ENCODE assay signal across 8 mouse cellular contexts in genomic region chr7:45797661-45798510, GRCm38 (mm10). TPM values are rescaled to one million over a fixed set of nuclear protein-coding genes. Genes with fewer than 3 reads are reported as not detected.
DNase-seq lines count a peak whose midpoint lies in the region; ATAC-seq and TF ChIP-seq lines count a peak whose summit lies in the region.

No protein-coding gene starts in this region.

- DNase-seq in heart, adult 11 months: peak; percentile 84
- DNase-seq in heart, postnatal 10 days: no peak
- DNase-seq in CH12.LX (ENCODE audit: extremely low read depth): no peak
- DNase-seq in forebrain, embryonic 10.5 days (ENCODE audit: extremely low spot score, low spot score): no peak
- DNase-seq in limb, embryonic 14.5 days (ENCODE audit: low spot score): no peak
- no peak for DNase-seq in layer of hippocampus, postnatal 14 days (ENCODE audit: low spot score in 2 of 2)
- no peak for DNase-seq in adipocyte (ENCODE audit: low spot score)

- H3K79me2 ChIP-seq in CH12.LX (replicated peaks; ENCODE audit: control insufficient read depth, extremely low read depth, insufficient read depth, poor library complexity, severe bottlenecking): no peaks in the 10 kb centered on the region

- no peak for TF ChIP-seq POLR2A in CH12.LX (IDR thresholded peaks at IDR 0.05; ENCODE audit: low read depth, low read length)
- no peak for TF ChIP-seq POLR2A in limb, embryonic 14.5 days (IDR thresholded peaks at IDR 0.05; ENCODE audit: borderline replicate concordance, extremely low read depth, insufficient read depth, insufficient read length)

- H3K9me3 ChIP-seq in CH12.LX (replicated peaks; ENCODE audit: low read length): no peaks in the 10 kb centered on the region
- no peaks in the 10 kb centered on the region for H3K9me3 ChIP-seq in forebrain, embryonic 10.5 days
- H3K9me3 ChIP-seq in limb, embryonic 14.5 days (ENCODE audit: control insufficient read depth, low read length): no peaks in the 10 kb centered on the region; the same call in 1 of the 2 replicates
- no peaks in the 10 kb centered on the region for H3K9me3 ChIP-seq in stomach, embryonic 16.5 days (replicated peaks; ENCODE audit: control insufficient read depth, low read length)

- peaks cover 5 to 9% of the 10 kb centered on the region in 2 experiments for H3K4me1 ChIP-seq in CH12.LX (ENCODE audit: control insufficient read depth in 1 of 2, insufficient read depth in 2 of 2)
- H3K4me1 ChIP-seq in forebrain, embryonic 10.5 days: peaks cover 43% of the 10 kb centered on the region
- H3K4me1 ChIP-seq in limb, embryonic 14.5 days (ENCODE audit: control insufficient read depth, insufficient read depth, low read length): peaks cover 22% of the 10 kb centered on the region
- peaks cover 22% of the 10 kb centered on the region for H3K4me1 ChIP-seq in stomach, embryonic 16.5 days (ENCODE audit: control insufficient read depth, insufficient read depth, low read length)

- H3K4me2 ChIP-seq in CH12.LX (ENCODE audit: insufficient read depth, low read depth, poor library complexity, severe bottlenecking): peak overlapping the region; percentile 11; the same call in 1 of the 2 replicates
- peak overlapping the region; percentile 82 for H3K4me2 ChIP-seq in limb, embryonic 14.5 days (replicated peaks; ENCODE audit: low read depth, low read length, severe bottlenecking)
- H3K4me2 ChIP-seq in stomach, embryonic 16.5 days (ENCODE audit: low read depth, low read length): peak overlapping the region; percentile 93

- TF ChIP-seq EP300 in CH12.LX (IDR thresholded peaks at IDR 0.05; ENCODE audit: low read length): no peak

- peaks cover 13% of the 10 kb centered on the region for H3K27me3 ChIP-seq in CH12.LX (replicated peaks)
- H3K27me3 ChIP-seq in forebrain, embryonic 10.5 days (ENCODE audit: poor library complexity, severe bottlenecking): peaks cover 84% of the 10 kb centered on the region
- H3K27me3 ChIP-seq in limb, embryonic 14.5 days (ENCODE audit: control insufficient read depth, insufficient read depth, low read length): peaks cover 23% of the 10 kb centered on the region; the same call in 1 of the 2 replicates
- peaks cover 10% of the 10 kb centered on the region for H3K27me3 ChIP-seq in stomach, embryonic 16.5 days (ENCODE audit: control insufficient read depth, insufficient read depth, low read length)

- peak overlapping the region in 1 of 3 experiments; percentile 19 for H3K4me3 ChIP-seq in CH12.LX (replicated peaks in 1 of 3; ENCODE audit: low read depth in 2 of 3, low read length in 2 of 3, poor library complexity in 1 of 3)
- peak overlapping the region; percentile 56 for H3K4me3 ChIP-seq in forebrain, embryonic 10.5 days
- H3K4me3 ChIP-seq in limb, embryonic 14.5 days (replicated peaks; ENCODE audit: low read length): peak overlapping the region; percentile 45
- H3K4me3 ChIP-seq in stomach, embryonic 16.5 days (replicated peaks; ENCODE audit: low read length): peak overlapping the region; percentile 55

- H3K36me3 ChIP-seq in CH12.LX (replicated peaks in 1 of 2; ENCODE audit: control insufficient read depth in 1 of 2, insufficient read depth in 1 of 2, low read length in 1 of 2): no peaks in the 10 kb centered on the region
- peaks cover 66% of the 10 kb centered on the region for H3K36me3 ChIP-seq in forebrain, embryonic 10.5 days (replicated peaks)
- H3K36me3 ChIP-seq in limb, embryonic 14.5 days (ENCODE audit: control insufficient read depth, insufficient read depth, low read length): peaks cover 47% of the 10 kb centered on the region
- H3K36me3 ChIP-seq in stomach, embryonic 16.5 days (ENCODE audit: control insufficient read depth, insufficient read depth, low read length): no peaks in the 10 kb centered on the region

- no peak for TF ChIP-seq CTCF in CH12.LX (conservative IDR thresholded peaks at IDR 0.05 in 1 of 2, IDR thresholded peaks at IDR 0.05 in 1 of 2; ENCODE audit: low read depth in 2 of 2, low read length in 2 of 2)

- dilution Hi-C loops in CH12.LX (cut with MboI; ENCODE audit: extremely low pct_ligation_motif_present, extremely low pct_unique_long_range_greater_than_20kb, low sequenced_read_pairs): no loop called here

- H3K9ac ChIP-seq in CH12.LX (ENCODE audit: insufficient read depth, low read depth): no peak overlapping the region
- peak overlapping the region; percentile 57 for H3K9ac ChIP-seq in limb, embryonic 14.5 days (ENCODE audit: low read depth, low read length, severe bottlenecking)
- H3K9ac ChIP-seq in stomach, embryonic 16.5 days (ENCODE audit: low read length): peak overlapping the region; percentile 76

- intact Hi-C loops in heart, postnatal 10 days (cut with DNase I): no loop called here

- ATAC-seq in limb, embryonic 14.5 days (ENCODE audit: low FRiP score, low read depth): no peak
- ATAC-seq in stomach, embryonic 16.5 days (ENCODE audit: insufficient read depth, low FRiP score): no peak

- TF ChIP-seq RAD21 in CH12.LX (IDR thresholded peaks at IDR 0.05; ENCODE audit: low read depth, low read length): no peak

- no peak overlapping the region for H3K27ac ChIP-seq in CH12.LX (ENCODE audit: insufficient read depth, low read depth)
- H3K27ac ChIP-seq in forebrain, embryonic 10.5 days: peak overlapping the region; percentile 68
- H3K27ac ChIP-seq in limb, embryonic 14.5 days (replicated peaks; ENCODE audit: low read depth, low read length): no peak overlapping the region
- H3K27ac ChIP-seq in stomach, embryonic 16.5 days (ENCODE audit: low read length): no peak overlapping the region

- in situ Hi-C loops in CH12.LX (cut with MboI; ENCODE audit: low pct_ligation_motif_present, low pct_unique_long_range_greater_than_20kb, low sequenced_read_pairs): no loop called here

- WGBS in forebrain, embryonic 10.5 days: under 1% methylated on average over 60 of the region's 60 CpGs
- 2% methylated on average over 22 of the region's 60 CpGs for WGBS in limb, embryonic 14.5 days
- 3% methylated on average over 59 of the region's 60 CpGs for WGBS in stomach, embryonic 16.5 days

TF ChIP-seq in CH12.LX, 34 proteins besides CTCF, POLR2A, EP300 and RAD21 (continues in another document):
- no peak for TF ChIP-seq BHLHE40 (IDR thresholded peaks at IDR 0.05; ENCODE audit: low read depth, low read length)
- TF ChIP-seq ZNF384 (IDR thresholded peaks at IDR 0.05; ENCODE audit: low read depth, low read length): no peak
- TF ChIP-seq TBP (conservative IDR thresholded peaks at IDR 0.05; ENCODE audit: low read depth, low read length): no peak

RNA-seq across cellular contexts. Expression of gene Sult2b1, which starts 13.4 kb away (rescaled TPM):
- total RNA-seq in heart, postnatal 10 days (2021): not detected
- total RNA-seq in CH12.LX (2012; rRNA removed): 0.13 and 0.17 TPM in 2 replicates
- not detected in 2 replicates for total RNA-seq in CH12.LX (2014; rRNA removed)
- polyA plus RNA-seq in CH12.LX (2012; ENCODE audit: insufficient read length, low read depth): 0.29 TPM in 1 of 2 replicates, not detected in the other
- polyA plus RNA-seq in forebrain, embryonic 10.5 days (2016; fragmentation: Nextera tagmentation; extraction: Ambion mirVana): 1.6 and 2.3 TPM in 2 replicates
- polyA plus RNA-seq in limb, embryonic 14.5 days (2012; rRNA removed): 5.3 and 8.9 TPM in 2 replicates
- 19.0 and 31.7 TPM in 2 replicates for polyA plus RNA-seq in limb, embryonic 14.5 days (2014; fragmentation: Nextera tagmentation; extraction: Ambion mirVana)
- 32.7 and 46.5 TPM in 2 replicates for polyA plus RNA-seq in stomach, embryonic 16.5 days (2015; fragmentation: Nextera tagmentation; extraction: Ambion mirVana)
- 10 to 100 TPM in 1 of 2 experiments, 1 to 10 TPM in 1; 8.7 to 12.0 TPM for total RNA-seq in layer of hippocampus, postnatal 14 days (2021)

RNA-seq across cellular contexts. Expression of gene Lmtk3, which starts 14.3 kb away (rescaled TPM):
- total RNA-seq in heart, postnatal 10 days (2021): under 1 TPM; 0.22 to 0.30 TPM
- 0.30 and 0.46 TPM in 2 replicates for total RNA-seq in CH12.LX (2012; rRNA removed)
- 0.19 TPM in 1 of 2 replicates, not detected in the other for total RNA-seq in CH12.LX (2014; rRNA removed)
- polyA plus RNA-seq in CH12.LX (2012; ENCODE audit: insufficient read length, low read depth): 0.18 and 0.34 TPM in 2 replicates
- 1.7 and 2.7 TPM in 2 replicates for polyA plus RNA-seq in forebrain, embryonic 10.5 days (2016; fragmentation: Nextera tagmentation; extraction: Ambion mirVana)
- polyA plus RNA-seq in limb, embryonic 14.5 days (2012; rRNA removed): 46.2 and 70.5 TPM in 2 replicates
- polyA plus RNA-seq in limb, embryonic 14.5 days (2014; fragmentation: Nextera tagmentation; extraction: Ambion mirVana): 1.8 and 2.8 TPM in 2 replicates
- 0.53 and 0.99 TPM in 2 replicates for polyA plus RNA-seq in stomach, embryonic 16.5 days (2015; fragmentation: Nextera tagmentation; extraction: Ambion mirVana)
- total RNA-seq in layer of hippocampus, postnatal 14 days (2021): 100 to 1,000 TPM; 290 to 306 TPM

RNA-seq across cellular contexts. Expression of gene Cyth2, which starts 16.5 kb away (rescaled TPM):
- 10 to 100 TPM; 91.1 to 95.1 TPM for total RNA-seq in heart, postnatal 10 days (2021)
- total RNA-seq in CH12.LX (2012; rRNA removed): 59.1 and 64.2 TPM in 2 replicates
- 25.6 and 28.7 TPM in 2 replicates for total RNA-seq in CH12.LX (2014; rRNA removed)
- 59.4 and 75.4 TPM in 2 replicates for polyA plus RNA-seq in CH12.LX (2012; ENCODE audit: insufficient read length, low read depth)
- 132 and 136 TPM in 2 replicates for polyA plus RNA-seq in forebrain, embryonic 10.5 days (2016; fragmentation: Nextera tagmentation; extraction: Ambion mirVana)
- polyA plus RNA-seq in limb, embryonic 14.5 days (2012; rRNA removed): 100 and 105 TPM in 2 replicates
- polyA plus RNA-seq in limb, embryonic 14.5 days (2014; fragmentation: Nextera tagmentation; extraction: Ambion mirVana): 91.7 and 113 TPM in 2 replicates
- 75.6 and 82.6 TPM in 2 replicates for polyA plus RNA-seq in stomach, embryonic 16.5 days (2015; fragmentation: Nextera tagmentation; extraction: Ambion mirVana)
- total RNA-seq in layer of hippocampus, postnatal 14 days (2021): 100 to 1,000 TPM; 174 to 179 TPM

RNA-seq across cellular contexts. Expression of gene Kcnj14, which starts 26.7 kb away (rescaled TPM):
- total RNA-seq in heart, postnatal 10 days (2021): under 1 TPM; 0.69 to 0.74 TPM
- 1.5 and 2.1 TPM in 2 replicates for total RNA-seq in CH12.LX (2012; rRNA removed)
- 1.0 and 1.3 TPM in 2 replicates for total RNA-seq in CH12.LX (2014; rRNA removed)
- polyA plus RNA-seq in CH12.LX (2012; ENCODE audit: insufficient read length, low read depth): 3.2 and 3.5 TPM in 2 replicates
- polyA plus RNA-seq in forebrain, embryonic 10.5 days (2016; fragmentation: Nextera tagmentation; extraction: Ambion mirVana): 0.76 and 0.78 TPM in 2 replicates
- 1.7 and 3.5 TPM in 2 replicates for polyA plus RNA-seq in limb, embryonic 14.5 days (2012; rRNA removed)
- polyA plus RNA-seq in limb, embryonic 14.5 days (2014; fragmentation: Nextera tagmentation; extraction: Ambion mirVana): 1.1 and 1.4 TPM in 2 replicates
- 0.91 and 0.98 TPM in 2 replicates for polyA plus RNA-seq in stomach, embryonic 16.5 days (2015; fragmentation: Nextera tagmentation; extraction: Ambion mirVana)
- total RNA-seq in layer of hippocampus, postnatal 14 days (2021): 1 to 10 TPM; 1.6 to 2.1 TPM

RNA-seq across cellular contexts. Expression of gene Grwd1, which starts 32.9 kb away (rescaled TPM):
- 10 to 100 TPM; 14.6 to 17.1 TPM for total RNA-seq in heart, postnatal 10 days (2021)
- total RNA-seq in CH12.LX (2012; rRNA removed) (83.0 and 128 TPM in 2 replicates), CH12.LX (2014; rRNA removed) (88.1 and 98.5 TPM in 2 replicates)
- 108 and 115 TPM in 2 replicates for polyA plus RNA-seq in CH12.LX (2012; ENCODE audit: insufficient read length, low read depth)
- polyA plus RNA-seq in forebrain, embryonic 10.5 days (2016; fragmentation: Nextera tagmentation; extraction: Ambion mirVana): 132 and 137 TPM in 2 replicates
- polyA plus RNA-seq in limb, embryonic 14.5 days (2012; rRNA removed): 33.7 and 38.7 TPM in 2 replicates
- 62.4 and 62.9 TPM in 2 replicates for polyA plus RNA-seq in limb, embryonic 14.5 days (2014; fragmentation: Nextera tagmentation; extraction: Ambion mirVana)
- 50.3 and 53.7 TPM in 2 replicates for polyA plus RNA-seq in stomach, embryonic 16.5 days (2015; fragmentation: Nextera tagmentation; extraction: Ambion mirVana)
- total RNA-seq in layer of hippocampus, postnatal 14 days (2021): 10 to 100 TPM; 21.2 to 21.9 TPM

Comparison
In these comparisons a context has a peak if more than half of its experiments do, and no peak if none do; other contexts are left out.
1. H3K4me2 ChIP-seq: peak in every context shown above with its lines; median percentile 93 in stomach, embryonic 16.5 days; 82 in limb, embryonic 14.5 days; 11 in CH12.LX.